Mouse (Mus musculus) forebrain, embryonic 16.5 days (tissue): ENCODE measurements around the gene 1300017J02Rik. TPM values are rescaled to one million over a fixed set of nuclear protein-coding genes. Genes with fewer than 3 reads are reported as not detected.
A peak's percentile ranks its signal among the peaks of the same experiment; 100 is the strongest.

Experiments
- ATAC-seq: fragments of 200-750 bp; cut with Nextera tagmentation; 2 replicates; pipeline ENCODE4 v1.8.0; 2017; ENCODE audit warnings: mild to moderate bottlenecking, moderate library complexity
- H3K27ac ChIP-seq: fragments of 300-500 bp; sonication (generic); 2 replicates; pipeline ENCODE4 v1.5.1; 2014; ENCODE audit warnings: low read length, control low read depth
- H3K27me3 ChIP-seq: fragments of 300-500 bp; sonication (generic); replicated peaks from 2 replicates; pipeline ENCODE4 v1.6.1; 2014; ENCODE audit warnings: low read length; ENCODE audit not compliant: control insufficient read depth, insufficient read depth
- H3K36me3 ChIP-seq: fragments of 300-500 bp; sonication (generic); 2 replicates; pipeline ENCODE4 v1.6.1; 2014; ENCODE audit not compliant: control insufficient read depth, insufficient read depth
- H3K4me1 ChIP-seq: fragments of 300-500 bp; sonication (generic); replicated peaks from 2 replicates; pipeline ENCODE4 v1.6.1; 2014; ENCODE audit warnings: low read length; ENCODE audit not compliant: control insufficient read depth, insufficient read depth
- H3K4me2 ChIP-seq: fragments of 300-500 bp; sonication (generic); 2 replicates; pipeline ENCODE4 v1.6.1; 2014; ENCODE audit warnings: mild to moderate bottlenecking, low read length, control low read depth
- H3K4me3 ChIP-seq: fragments of 300-500 bp; sonication (generic); replicated peaks from 2 replicates; pipeline ENCODE4 v1.5.1; 2014; ENCODE audit warnings: mild to moderate bottlenecking, low read length, control low read depth
- H3K9ac ChIP-seq: fragments of 300-500 bp; sonication (generic); replicated peaks from 2 replicates; pipeline ENCODE4 v1.6.1; 2014; ENCODE audit warnings: low read depth, low read length, control low read depth
- H3K9me3 ChIP-seq: fragments of 300-500 bp; sonication (generic); 2 replicates; pipeline ENCODE4 v1.6.1; 2016; ENCODE audit warnings: low read length; ENCODE audit not compliant: control insufficient read depth
- WGBS: fragments of 180-500 bp; shearing (Covaris S2); extraction: QIAGEN DNeasy Blood & Tissue Kit; methylation state at CpG from one replicate; pipeline ENCODE4 v1.1.7; 2014; 5-methylcytosine and 5-hydroxymethylcytosine counted together
- polyA plus RNA-seq: library from polyadenylated mRNA; unstranded; fragments of >200 nt; fragmentation: Nextera tagmentation; extraction: Ambion mirVana; gene quantifications from 2 replicates; pipeline ENCODE4 v1.2.1, GENCODE M21; 2015

1300017J02Rik gene
- polyA plus RNA-seq, 1 experiment from 2014 or later, result 1.1 TPM

- WGBS, result 83% methylated on average over 6 of the region's 6 CpGs
- Histone ChIP-seq H3K27me3 (no peaks in the 10 kb centered on the region), H3K36me3 (peaks cover 20% of the 10 kb centered on the region), H3K9me3 (no peaks in the 10 kb centered on the region), H3K9ac (no peak overlapping the region), H3K4me3 (no peak overlapping the region), H3K4me1 (peaks cover 11% of the 10 kb centered on the region), H3K4me2 (no peak overlapping the region), H3K27ac (no peak overlapping the region)
- ATAC-seq, result no peak
Measured at GRCm38 (mm10) chr9:103309832-103310231, 5.0 kb upstream of the 1300017J02Rik start.

GRCm38 (mm10) chr9:103305332-103306041 lies 605 bp upstream of the 1300017J02Rik start:
- Histone ChIP-seq H3K9ac (peak overlapping the region; percentile 83), H3K27me3 (no peaks in the 10 kb centered on the region), H3K4me3 (peak overlapping the region; percentile 88), H3K36me3 (peaks cover 10% of the 10 kb centered on the region), H3K4me1 (peaks cover 11% of the 10 kb centered on the region), H3K9me3 (no peaks in the 10 kb centered on the region), H3K27ac (peak overlapping the region; percentile 44), H3K4me2 (peak overlapping the region; percentile 91)
- under 1% methylated on average over 40 of the region's 40 CpGs for WGBS
- ATAC-seq, result peak; percentile 74

GRCm38 (mm10) chr9:103302666-103303065 lies 2.2 kb downstream of the 1300017J02Rik start:
- H3K27me3 ChIP-seq, result no peaks in the 10 kb centered on the region
- H3K9me3 ChIP-seq, result no peaks in the 10 kb centered on the region
- ATAC-seq, result no peak
- H3K4me3 ChIP-seq, result no peak overlapping the region
- H3K27ac ChIP-seq, result no peak overlapping the region
- no peaks in the 10 kb centered on the region for H3K36me3 ChIP-seq
- H3K4me2 ChIP-seq, result no peak overlapping the region
- H3K4me1 ChIP-seq, result peaks cover 11% of the 10 kb centered on the region
- H3K9ac ChIP-seq, result no peak overlapping the region
- 52% methylated on average over 3 of the region's 3 CpGs for WGBS

- no peaks in the 10 kb centered on the region for H3K9me3 ChIP-seq
- WGBS, result 85% methylated on average over 4 of the region's 4 CpGs
- no peak for ATAC-seq
Measured at GRCm38 (mm10) chr9:103302239-103302638, 2.6 kb downstream of the 1300017J02Rik start.

GRCm38 (mm10) chr9:103301086-103301485 lies 3.8 kb downstream of the 1300017J02Rik start:
- no peaks in the 10 kb centered on the region for H3K27me3 ChIP-seq
- peaks cover 4% of the 10 kb centered on the region for H3K4me1 ChIP-seq
- no peak overlapping the region for H3K4me2 ChIP-seq
- H3K27ac ChIP-seq, result no peak overlapping the region
- no peak overlapping the region for H3K4me3 ChIP-seq
- WGBS, result 94% methylated on average over 8 of the region's 8 CpGs
- no peaks in the 10 kb centered on the region for H3K36me3 ChIP-seq
- H3K9ac ChIP-seq, result no peak overlapping the region
- no peaks in the 10 kb centered on the region for H3K9me3 ChIP-seq
- ATAC-seq, result no peak

More at GRCm38 (mm10) chr9:103302239-103302638, 2.6 kb downstream of the 1300017J02Rik start:
- Histone ChIP-seq H3K27ac (no peak overlapping the region), H3K27me3 (no peaks in the 10 kb centered on the region), H3K4me1 (peaks cover 11% of the 10 kb centered on the region), H3K9ac (no peak overlapping the region), H3K4me3 (no peak overlapping the region), H3K4me2 (no peak overlapping the region), H3K36me3 (no peaks in the 10 kb centered on the region)

GRCm38 (mm10) chr9:103294507-103294906 lies 10.4 kb downstream of the 1300017J02Rik start:
- no peak for ATAC-seq
- no peaks in the 10 kb centered on the region for H3K36me3 ChIP-seq
- WGBS, result 98% methylated on average over 2 of the region's 2 CpGs
- H3K9ac ChIP-seq, result no peak overlapping the region
- H3K27ac ChIP-seq, result no peak overlapping the region
- no peaks in the 10 kb centered on the region for H3K4me1 ChIP-seq
- H3K9me3 ChIP-seq, result no peaks in the 10 kb centered on the region
- H3K27me3 ChIP-seq, result no peaks in the 10 kb centered on the region
- no peak overlapping the region for H3K4me3 ChIP-seq
- no peak overlapping the region for H3K4me2 ChIP-seq

GRCm38 (mm10) chr9:103288489-103289180 lies 16.2 kb downstream of the 1300017J02Rik start:
- Histone ChIP-seq H3K27me3 (no peaks in the 10 kb centered on the region), H3K4me3 (no peak overlapping the region), H3K27ac (no peak overlapping the region), H3K4me2 (no peak overlapping the region), H3K9me3 (no peaks in the 10 kb centered on the region), H3K4me1 (no peaks in the 10 kb centered on the region), H3K9ac (no peak overlapping the region), H3K36me3 (no peaks in the 10 kb centered on the region)
- no peak for ATAC-seq
- 93% methylated on average over 13 of the region's 13 CpGs for WGBS

- Histone ChIP-seq H3K36me3 (no peaks in the 10 kb centered on the region), H3K4me1 (no peaks in the 10 kb centered on the region), H3K9ac (no peak overlapping the region), H3K27me3 (no peaks in the 10 kb centered on the region), H3K4me2 (no peak overlapping the region), H3K9me3 (no peaks in the 10 kb centered on the region), H3K27ac (no peak overlapping the region), H3K4me3 (no peak overlapping the region)
- ATAC-seq, result no peak
- WGBS, result 89% methylated on average over 19 of the region's 19 CpGs
Measured at GRCm38 (mm10) chr9:103287840-103288488, 16.9 kb downstream of the 1300017J02Rik start.

GRCm38 (mm10) chr9:103286901-103287422 lies 17.9 kb downstream of the 1300017J02Rik start:
- H3K4me1 ChIP-seq, result no peaks in the 10 kb centered on the region
- H3K9me3 ChIP-seq, result no peaks in the 10 kb centered on the region
- H3K27me3 ChIP-seq, result no peaks in the 10 kb centered on the region
- no peak overlapping the region for H3K4me2 ChIP-seq
- no peak overlapping the region for H3K4me3 ChIP-seq
- 84% methylated on average over 13 of the region's 13 CpGs for WGBS
- no peak overlapping the region for H3K9ac ChIP-seq
- no peak overlapping the region for H3K27ac ChIP-seq
- ATAC-seq, result no peak
- no peaks in the 10 kb centered on the region for H3K36me3 ChIP-seq
